Mouse (Mus musculus) urinary bladder, postnatal 14 days (tissue): ENCODE results near the gene Grap2.
A peak's percentile ranks its signal among the peaks of the same experiment; 100 is the strongest.

Experiments used
- DNase-seq: peaks from one replicate; pipeline ENCODE4 v3.0.0; 2021; ENCODE audit warnings: low spot score

Gene Grap2

DNA sequence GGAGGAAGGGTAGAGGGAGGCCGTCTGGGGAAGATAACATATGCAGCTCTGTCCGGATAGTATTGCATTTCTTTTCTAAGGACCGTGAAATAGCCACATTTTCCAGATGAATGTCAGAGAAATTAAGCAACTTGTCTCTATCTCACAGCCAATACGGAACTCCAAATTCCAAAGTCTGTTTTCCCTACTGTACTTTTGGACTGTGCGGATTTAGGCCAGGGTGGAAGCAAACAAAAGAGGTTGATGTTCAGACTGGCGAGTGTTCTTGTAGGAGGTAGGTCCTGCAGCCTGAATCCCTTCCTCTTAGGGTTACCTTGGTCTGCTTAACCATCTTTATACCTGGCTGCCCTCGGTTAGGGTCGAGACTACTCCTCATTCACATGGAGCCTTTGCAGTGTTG is 109.9 kb downstream of the Grap2 start:
- DNase-seq, result no peak

- peak; percentile 85 for DNase-seq
Observed at GRCm38 (mm10) chr15:80683151-80683550, 110.8 kb downstream of the Grap2 start.

- DNase-seq, result no peak
Observed at GRCm38 (mm10) chr15:80683990-80684389, 111.6 kb downstream of the Grap2 start.

GRCm38 (mm10) chr15:80684786-80685602 is 112.6 kb downstream of the Grap2 start:
- DNase-seq, result no peak

- no peak for DNase-seq
Observed at GRCm38 (mm10) chr15:80685603-80685895, 113.2 kb downstream of the Grap2 start.

- no peak for DNase-seq
Observed at GRCm38 (mm10) chr15:80688536-80688935, 116.1 kb downstream of the Grap2 start.

GRCm38 (mm10) chr15:80693492-80693891 is 121.1 kb downstream of the Grap2 start:
- DNase-seq, result no peak

GRCm38 (mm10) chr15:80694125-80694910 is 121.9 kb downstream of the Grap2 start:
- peak; percentile 63 for DNase-seq

- no peak for DNase-seq
Observed at GRCm38 (mm10) chr15:80697564-80697963, 125.2 kb downstream of the Grap2 start.

DNA sequence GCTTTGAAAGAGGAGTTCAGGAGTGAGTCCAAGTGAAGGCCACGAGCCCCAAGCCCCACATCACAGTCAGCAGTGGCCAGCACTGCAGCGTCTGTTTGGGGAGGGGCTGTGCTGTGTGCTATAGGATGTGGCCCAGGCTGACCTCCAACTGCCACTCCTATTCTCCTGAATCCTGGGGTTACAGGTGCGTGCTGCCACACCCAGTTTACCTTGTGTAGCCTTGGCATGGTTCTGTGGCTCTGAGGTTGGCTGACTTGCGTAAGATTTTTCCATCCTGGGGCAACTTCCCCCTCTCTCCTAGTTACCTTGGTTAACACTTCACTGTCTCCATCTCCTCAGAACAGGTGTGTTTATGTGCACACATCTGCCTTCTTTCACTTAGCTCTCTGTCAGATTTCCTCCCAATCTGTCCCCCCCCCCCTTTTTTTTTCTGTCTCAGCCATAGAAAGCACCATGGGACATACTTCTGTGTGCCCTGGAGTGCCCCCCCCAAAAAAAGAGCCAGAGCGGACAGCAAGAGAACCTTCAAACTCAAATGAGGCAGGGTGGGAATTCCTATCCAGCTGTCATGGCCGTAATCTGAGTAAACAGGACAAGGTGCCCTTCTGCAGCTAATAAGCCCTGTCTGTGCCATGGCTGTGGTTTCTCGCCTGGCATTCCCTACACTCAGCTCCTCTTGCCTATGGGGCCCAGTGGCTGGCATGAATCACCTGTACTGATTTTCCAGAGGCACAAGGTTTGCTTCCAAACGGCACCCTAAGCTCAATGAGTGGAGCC is 129.3 kb downstream of the Grap2 start:
- DNase-seq, result no peak
